Mouse (Mus musculus) hindbrain, embryonic 13.5 days (tissue): ENCODE results near the gene Tll2. TPM values are rescaled to one million over a fixed set of nuclear protein-coding genes. Genes with fewer than 3 reads are reported as not detected.

Experiments used
- ATAC-seq: fragments of 200-750 bp; cut with Nextera tagmentation; 2 replicates; pipeline ENCODE4 v1.8.0; 2017; ENCODE audit warnings: moderate TSS enrichment; ENCODE audit not compliant: low FRiP score
- H3K27ac ChIP-seq: fragments of 300-500 bp; sonication (generic); 2 replicates; pipeline ENCODE4 v1.5.1; 2015; ENCODE audit warnings: inconsistent platforms, mild to moderate bottlenecking, moderate library complexity
- H3K27me3 ChIP-seq: fragments of 300-500 bp; sonication (generic); 2 replicates; pipeline ENCODE4 v1.6.1; 2015; ENCODE audit warnings: mild to moderate bottlenecking, inconsistent platforms
- H3K36me3 ChIP-seq: fragments of 300-500 bp; sonication (generic); 2 replicates; pipeline ENCODE4 v1.6.1; 2015; ENCODE audit warnings: mild to moderate bottlenecking, inconsistent platforms
- H3K4me1 ChIP-seq: fragments of 300-500 bp; sonication (generic); replicated peaks from 2 replicates; pipeline ENCODE4 v1.6.1; 2015; ENCODE audit warnings: inconsistent platforms
- H3K4me2 ChIP-seq: fragments of 300-500 bp; sonication (generic); 2 replicates; pipeline ENCODE4 v1.6.1; 2015; ENCODE audit warnings: inconsistent platforms, mild to moderate bottlenecking, moderate library complexity
- H3K4me3 ChIP-seq: fragments of 300-500 bp; sonication (generic); 2 replicates; pipeline ENCODE4 v1.5.1; 2015; ENCODE audit warnings: mild to moderate bottlenecking, inconsistent platforms
- H3K9ac ChIP-seq: fragments of 300-500 bp; sonication (generic); 2 replicates; pipeline ENCODE4 v1.6.1; 2015; ENCODE audit warnings: mild to moderate bottlenecking, inconsistent platforms
- H3K9me3 ChIP-seq: fragments of 300-500 bp; sonication (generic); 2 replicates; pipeline ENCODE4 v1.6.1; 2016; ENCODE audit warnings: inconsistent platforms
- WGBS: fragments of 180-500 bp; shearing (Covaris S2); methylation state at CpG from one replicate; pipeline ENCODE4 v1.1.7; 2015; 5-methylcytosine and 5-hydroxymethylcytosine counted together
- polyA plus RNA-seq: library from polyadenylated mRNA; unstranded; fragments of >200 nt; fragmentation: Nextera tagmentation; extraction: Ambion mirVana; gene quantifications from 2 replicates; pipeline ENCODE4 v1.2.1, GENCODE M21; 2015

The Tll2 gene
- polyA plus RNA-seq, 1 experiment from 2014 or later: 0.60 TPM

DNA sequence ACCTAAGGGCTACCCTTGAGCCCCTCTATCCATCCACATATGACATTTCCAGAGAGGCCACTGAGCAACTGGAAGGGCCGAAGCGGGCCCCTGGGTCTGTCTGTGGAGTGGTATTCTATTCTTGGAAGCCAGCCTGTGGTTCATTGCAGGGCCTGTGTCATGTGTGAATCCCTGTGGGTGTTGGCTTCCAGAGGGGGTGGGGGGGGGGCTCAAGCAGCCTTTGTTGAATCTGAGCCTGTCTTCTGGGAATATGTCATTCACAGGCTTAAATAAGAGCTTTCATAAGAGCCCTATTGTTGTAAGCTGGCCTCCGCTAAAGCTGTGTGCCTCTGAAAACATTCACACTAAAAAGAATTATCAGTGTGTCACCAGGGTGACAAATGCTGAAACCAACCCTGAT is 125.0 kb downstream of the Tll2 start:
- Histone ChIP-seq H3K4me2 (no peak overlapping the region), H3K4me1 (peaks cover 12% of the 10 kb centered on the region), H3K27ac (peak overlapping the region; percentile 42; the same call in 1 of the 2 replicates), H3K9ac (no peak overlapping the region), H3K9me3 (no peaks in the 10 kb centered on the region), H3K27me3 (no peaks in the 10 kb centered on the region), H3K36me3 (no peaks in the 10 kb centered on the region), H3K4me3 (no peak overlapping the region)
- ATAC-seq: no peak
- 25% methylated on average over 3 of the region's 3 CpGs for WGBS

DNA sequence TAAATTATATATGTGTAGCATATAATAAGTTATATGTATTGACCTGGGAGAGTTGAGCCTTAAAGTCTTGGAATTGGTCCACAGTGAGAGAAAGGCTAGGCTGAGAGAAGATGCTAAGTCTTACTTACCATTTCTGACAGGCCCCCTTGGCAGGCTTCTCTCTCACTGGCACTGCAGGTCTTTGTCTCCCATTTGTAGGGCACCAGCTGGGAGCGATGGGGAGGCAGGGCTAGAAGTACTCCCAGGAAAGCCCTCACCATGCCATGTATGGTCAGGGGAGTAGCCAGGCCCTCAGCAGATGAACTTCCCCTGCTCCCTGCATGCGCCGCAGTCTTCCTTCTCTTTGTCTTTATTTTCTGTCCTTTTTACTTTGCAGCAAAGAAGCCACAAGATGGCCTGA is 129.7 kb downstream of the Tll2 start, which contains the start of gene Opalin:
TSS of gene Opalin (minus strand) at position 208 of the 400 bp plus-strand sequence.
- Histone ChIP-seq H3K4me2 (no peak within 1 kb of the TSS), H3K27me3 (no peaks in the 10 kb centered on the region; the same call in 1 of the 2 replicates), H3K4me3 (no peak within 1 kb of the TSS), H3K36me3 (no peaks in the 10 kb centered on the region), H3K4me1 (peaks cover 9% of the 10 kb centered on the region), H3K27ac (no peak within 1 kb of the TSS), H3K9me3 (no peaks in the 10 kb centered on the region), H3K9ac (no peak within 1 kb of the TSS)
- no peak for ATAC-seq
- WGBS: 74% methylated on average over 3 of the region's 3 CpGs

DNA sequence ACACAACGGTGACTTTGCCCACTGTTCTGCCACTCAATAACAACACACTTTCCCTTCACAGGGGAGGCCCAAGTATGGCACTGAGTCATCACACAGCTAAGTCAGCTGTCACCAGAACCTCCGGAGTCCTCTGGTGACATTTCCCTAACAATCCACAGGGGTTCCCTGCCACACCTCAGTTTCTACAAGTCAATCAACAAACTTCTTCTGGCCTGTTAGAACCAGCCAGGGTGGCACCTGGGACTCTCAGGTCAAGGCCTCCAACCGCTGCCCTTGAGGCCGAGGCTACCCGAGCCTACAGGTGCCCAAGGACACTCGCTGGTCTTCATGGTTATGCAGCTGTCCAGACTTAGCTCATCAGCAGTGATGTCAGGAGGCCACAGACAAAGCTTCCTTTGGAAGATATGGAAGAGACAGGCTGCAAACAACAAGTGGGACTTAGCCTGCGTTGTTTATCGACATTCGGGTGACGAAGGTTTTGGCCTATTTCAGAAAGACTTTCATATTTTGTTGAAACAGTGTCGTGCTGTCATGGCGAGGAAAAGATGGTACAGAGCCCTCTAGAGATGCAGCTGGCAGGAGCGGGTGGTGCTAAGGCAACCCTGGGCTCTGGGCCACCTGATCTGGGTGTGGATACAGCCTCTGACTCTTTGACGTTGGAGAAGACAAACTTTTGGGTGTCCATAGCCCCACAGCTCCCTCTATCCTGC is 132.7 kb downstream of the Tll2 start:
- no peaks in the 10 kb centered on the region for H3K4me1 ChIP-seq
- no peak overlapping the region for H3K4me3 ChIP-seq
- no peaks in the 10 kb centered on the region; the same call in 1 of the 2 replicates for H3K27me3 ChIP-seq
- no peaks in the 10 kb centered on the region for H3K36me3 ChIP-seq
- H3K9ac ChIP-seq: no peak overlapping the region
- H3K27ac ChIP-seq: no peak overlapping the region
- no peaks in the 10 kb centered on the region for H3K9me3 ChIP-seq
- 88% methylated on average over 14 of the region's 14 CpGs for WGBS
- ATAC-seq: no peak
- H3K4me2 ChIP-seq: no peak overlapping the region

DNA sequence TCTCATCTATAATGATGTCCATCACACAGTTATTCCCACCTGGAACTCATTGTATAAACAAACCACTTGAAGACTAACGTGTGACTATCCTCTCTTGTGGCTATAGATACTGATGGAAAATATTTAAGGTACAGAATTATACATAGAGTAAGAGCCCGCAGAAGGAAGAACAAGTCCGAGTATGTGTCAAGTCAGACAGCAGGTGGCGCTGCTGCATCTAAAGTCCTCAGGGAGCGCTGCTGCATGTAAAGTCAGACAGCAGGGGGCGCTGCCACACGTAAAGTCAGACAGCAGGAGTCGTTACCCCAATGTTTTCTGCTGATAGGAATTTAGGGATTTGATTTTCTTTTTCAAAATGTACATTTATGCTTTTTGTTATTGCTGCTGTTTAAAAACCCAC is 135.1 kb downstream of the Tll2 start:
- Histone ChIP-seq H3K4me2 (no peak overlapping the region), H3K27me3 (no peaks in the 10 kb centered on the region; the same call in 1 of the 2 replicates), H3K9me3 (no peaks in the 10 kb centered on the region), H3K9ac (no peak overlapping the region), H3K36me3 (no peaks in the 10 kb centered on the region), H3K27ac (no peak overlapping the region), H3K4me1 (no peaks in the 10 kb centered on the region), H3K4me3 (no peak overlapping the region)
- ATAC-seq: no peak
- 7% methylated on average over 8 of the region's 8 CpGs for WGBS

DNA sequence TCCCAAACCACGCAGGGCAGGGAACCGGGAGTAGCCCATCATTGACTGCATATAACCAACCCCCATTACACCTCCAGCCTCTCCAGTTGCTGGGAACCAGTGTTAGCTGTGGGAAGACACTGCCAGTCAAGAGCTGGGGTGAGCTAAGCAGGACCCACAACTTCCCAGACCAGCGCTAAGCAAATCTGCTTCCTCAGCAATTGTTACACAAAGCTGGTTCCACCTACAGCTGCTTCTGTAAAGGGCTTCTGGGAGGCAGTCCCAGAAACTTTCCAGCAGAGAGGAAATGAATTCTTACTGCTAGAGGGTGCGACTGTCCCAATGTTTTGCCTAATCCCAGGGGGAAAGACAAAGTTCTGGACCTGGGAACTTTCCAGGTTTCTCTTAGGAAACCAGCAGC is 151.9 kb downstream of the Tll2 start:
- WGBS: 72% methylated on average over 4 of the region's 4 CpGs
- Histone ChIP-seq H3K27me3 (no peaks in the 10 kb centered on the region), H3K9ac (no peak overlapping the region), H3K4me2 (no peak overlapping the region), H3K4me1 (no peaks in the 10 kb centered on the region), H3K4me3 (no peak overlapping the region), H3K9me3 (no peaks in the 10 kb centered on the region), H3K36me3 (no peaks in the 10 kb centered on the region), H3K27ac (no peak overlapping the region)
- no peak for ATAC-seq

DNA sequence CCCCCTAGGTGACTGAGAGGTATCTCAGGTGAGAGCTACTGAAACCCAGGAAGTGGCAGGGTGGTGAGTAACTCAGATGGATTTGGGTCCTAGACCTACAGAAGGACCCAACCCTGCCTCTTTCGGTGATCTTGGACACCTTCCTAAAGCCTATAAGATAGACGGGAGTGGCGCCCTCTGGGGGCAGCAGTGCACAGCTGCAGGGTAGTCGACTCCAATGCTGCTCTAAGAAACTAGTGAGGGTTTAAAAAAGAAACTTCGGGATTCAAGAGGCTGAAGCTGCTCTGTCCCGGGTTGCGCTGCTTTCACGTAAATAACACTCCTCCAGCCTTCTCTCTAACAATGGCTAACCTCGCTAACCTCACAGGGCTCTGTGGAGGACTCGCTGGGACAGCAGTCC is 153.1 kb downstream of the Tll2 start:
- 38% methylated on average over 10 of the region's 10 CpGs for WGBS
- no peak overlapping the region for H3K9ac ChIP-seq
- H3K27me3 ChIP-seq: no peaks in the 10 kb centered on the region
- no peak for ATAC-seq
- no peaks in the 10 kb centered on the region for H3K36me3 ChIP-seq
- H3K9me3 ChIP-seq: no peaks in the 10 kb centered on the region
- H3K4me3 ChIP-seq: no peak overlapping the region
- H3K4me1 ChIP-seq: no peaks in the 10 kb centered on the region
- no peak overlapping the region for H3K27ac ChIP-seq
- no peak overlapping the region for H3K4me2 ChIP-seq

DNA sequence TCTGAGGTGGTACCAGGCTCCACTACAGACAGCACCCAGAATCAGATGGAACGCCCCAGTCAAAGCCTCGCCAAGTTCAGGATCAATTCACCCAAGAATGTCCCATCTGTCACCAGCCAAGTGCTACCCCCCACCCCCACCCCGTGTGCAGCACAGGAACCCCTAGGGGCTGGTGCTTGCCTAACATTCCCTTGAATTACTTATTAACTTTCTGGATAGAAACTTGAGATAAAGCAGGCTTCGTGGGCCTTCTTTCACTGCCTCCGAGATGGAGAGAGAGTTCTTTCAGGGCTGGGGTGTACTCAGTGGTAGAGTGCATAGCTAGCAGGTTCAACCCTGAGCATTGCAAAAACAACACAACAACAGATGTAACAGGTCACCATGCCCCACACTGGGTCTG is 154.4 kb downstream of the Tll2 start:
- WGBS: 47% methylated on average over 5 of the region's 5 CpGs

DNA sequence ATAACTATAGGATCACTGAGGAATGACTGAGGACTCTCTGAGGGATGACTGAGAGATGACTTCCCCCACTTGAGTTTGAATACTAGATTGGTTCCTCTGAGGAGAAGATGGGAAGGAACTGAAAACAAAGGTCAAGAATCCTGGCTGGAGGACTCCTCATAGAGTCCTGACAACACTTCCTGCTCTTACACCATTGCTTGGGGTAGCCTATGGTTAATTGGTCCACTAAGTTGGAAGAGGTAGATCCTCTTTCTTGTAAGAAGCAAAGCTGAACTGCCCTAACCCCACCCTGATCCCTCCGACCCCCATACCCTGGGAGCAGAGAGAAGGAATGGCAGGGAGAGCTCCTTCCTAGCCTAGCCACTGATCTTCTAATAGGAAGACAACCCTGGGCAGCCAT is 154.9 kb downstream of the Tll2 start:
- no peaks in the 10 kb centered on the region for H3K27me3 ChIP-seq
- no peak overlapping the region for H3K4me3 ChIP-seq
- ATAC-seq: no peak
- H3K9me3 ChIP-seq: no peaks in the 10 kb centered on the region
- H3K4me1 ChIP-seq: no peaks in the 10 kb centered on the region
- H3K9ac ChIP-seq: no peak overlapping the region
- no peak overlapping the region for H3K27ac ChIP-seq
- WGBS: 95% methylated on average over 1 of the region's 1 CpGs
- H3K4me2 ChIP-seq: no peak overlapping the region
- H3K36me3 ChIP-seq: no peaks in the 10 kb centered on the region

More for the DNA sequence above, 154.4 kb downstream of the Tll2 start:
- Histone ChIP-seq H3K9ac (no peak overlapping the region), H3K4me2 (no peak overlapping the region), H3K27me3 (no peaks in the 10 kb centered on the region), H3K27ac (no peak overlapping the region), H3K36me3 (no peaks in the 10 kb centered on the region), H3K9me3 (no peaks in the 10 kb centered on the region), H3K4me3 (no peak overlapping the region), H3K4me1 (no peaks in the 10 kb centered on the region)
- no peak for ATAC-seq

DNA sequence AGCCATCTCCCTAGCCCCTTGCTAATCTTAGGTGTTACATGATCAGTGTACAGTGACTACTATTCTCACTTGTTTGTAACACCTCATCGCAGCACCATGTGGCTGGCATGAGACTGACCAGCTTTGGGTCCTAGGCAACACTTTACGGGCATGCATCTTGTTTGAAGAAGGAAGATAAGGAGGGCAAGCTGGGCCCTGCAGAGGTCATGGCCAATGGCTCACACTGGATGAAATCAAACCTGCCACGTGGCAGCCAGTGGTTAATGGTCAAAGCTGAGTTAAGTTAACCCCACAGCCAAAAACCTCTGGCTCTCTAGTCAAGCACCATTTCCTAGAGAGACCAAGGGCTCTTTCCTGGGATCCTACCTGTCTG is 158.5 kb downstream of the Tll2 start:
- H3K4me1 ChIP-seq: no peaks in the 10 kb centered on the region
- no peak overlapping the region for H3K4me3 ChIP-seq
- H3K36me3 ChIP-seq: no peaks in the 10 kb centered on the region
- ATAC-seq: no peak
- H3K27me3 ChIP-seq: no peaks in the 10 kb centered on the region
- H3K9me3 ChIP-seq: no peaks in the 10 kb centered on the region
- no peak overlapping the region for H3K9ac ChIP-seq
- no peak overlapping the region for H3K4me2 ChIP-seq
- H3K27ac ChIP-seq: no peak overlapping the region
- 93% methylated on average over 3 of the region's 3 CpGs for WGBS

DNA sequence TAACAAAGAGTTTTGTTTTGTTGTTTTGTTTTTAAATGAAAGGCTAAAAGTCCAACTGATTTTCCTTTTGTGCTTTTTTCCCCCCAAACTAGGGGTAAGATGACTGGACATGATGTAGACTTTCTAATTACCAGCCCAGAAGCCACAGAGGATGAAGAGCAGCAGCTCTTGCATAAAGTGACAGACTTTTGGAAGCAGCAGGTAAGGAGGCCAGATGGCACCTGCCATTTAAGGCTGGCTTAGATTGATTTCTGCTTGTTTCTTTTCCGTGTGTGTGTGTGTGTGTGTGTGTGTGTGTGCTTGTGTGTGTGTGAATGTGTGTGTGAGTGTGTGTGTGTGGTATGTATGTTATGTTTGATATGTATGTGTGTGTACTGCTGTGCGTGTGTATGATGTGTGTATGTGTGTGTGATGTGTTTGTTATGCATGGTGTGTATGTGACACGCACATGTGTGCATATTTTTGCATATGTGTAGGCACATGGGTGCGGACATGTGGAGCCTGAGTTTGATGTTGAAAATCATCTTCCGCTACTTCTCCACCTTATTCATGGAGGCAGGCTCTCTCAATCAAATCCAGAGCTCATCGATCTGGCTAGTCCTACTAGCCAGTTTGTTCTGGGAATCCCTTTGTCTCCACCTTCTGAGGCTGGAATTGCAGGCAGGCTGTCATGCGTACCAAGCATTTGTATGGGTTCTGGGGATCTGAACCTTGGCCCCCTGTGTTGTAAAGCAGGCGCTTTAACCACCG is 159.0 kb downstream of the Tll2 start:
- Histone ChIP-seq H3K4me2 (no peak overlapping the region), H3K36me3 (no peaks in the 10 kb centered on the region), H3K9me3 (no peaks in the 10 kb centered on the region), H3K27me3 (no peaks in the 10 kb centered on the region), H3K27ac (no peak overlapping the region), H3K9ac (no peak overlapping the region), H3K4me1 (no peaks in the 10 kb centered on the region), H3K4me3 (no peak overlapping the region)
- ATAC-seq: no peak
- WGBS: 82% methylated on average over 9 of the region's 9 CpGs

DNA sequence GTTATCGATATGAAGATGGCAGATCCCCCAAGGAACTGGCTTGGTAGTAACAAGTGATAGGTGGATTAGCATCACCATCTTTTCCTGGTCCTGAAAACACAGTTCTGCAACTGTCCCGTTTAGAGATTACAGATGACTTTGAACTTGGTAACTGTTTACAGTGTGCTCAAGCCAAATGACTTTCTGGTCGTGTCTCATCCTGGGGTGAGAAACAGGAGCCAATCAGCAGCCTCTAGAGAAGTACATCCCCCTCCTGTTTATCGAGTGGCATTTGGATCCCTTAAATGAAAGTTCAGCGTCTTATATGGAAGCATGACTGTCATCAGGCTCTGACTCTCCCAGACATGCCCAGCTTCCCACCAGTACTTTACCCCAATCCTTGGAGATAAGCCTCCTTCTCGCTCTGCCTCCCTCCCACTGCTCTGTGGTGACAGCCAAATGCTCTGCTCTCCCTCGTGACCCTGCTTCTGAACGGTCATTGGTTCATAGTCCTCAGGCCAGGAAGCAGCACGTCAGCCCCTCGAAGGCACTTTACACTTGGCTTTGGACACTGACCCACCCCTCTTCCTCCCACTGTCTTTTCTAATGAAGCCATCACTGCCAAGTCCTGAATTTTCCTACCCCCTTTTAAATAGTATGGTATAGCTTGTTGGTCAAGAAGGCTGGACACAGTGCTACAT is 161.4 kb downstream of the Tll2 start:
- 60% methylated on average over 10 of the region's 10 CpGs for WGBS
- H3K4me2 ChIP-seq: no peak overlapping the region
- no peaks in the 10 kb centered on the region for H3K9me3 ChIP-seq
- no peak overlapping the region for H3K9ac ChIP-seq
- no peaks in the 10 kb centered on the region for H3K36me3 ChIP-seq
- H3K4me1 ChIP-seq: no peaks in the 10 kb centered on the region
- H3K27me3 ChIP-seq: no peaks in the 10 kb centered on the region
- H3K4me3 ChIP-seq: no peak overlapping the region
- no peak for ATAC-seq
- H3K27ac ChIP-seq: no peak overlapping the region

DNA sequence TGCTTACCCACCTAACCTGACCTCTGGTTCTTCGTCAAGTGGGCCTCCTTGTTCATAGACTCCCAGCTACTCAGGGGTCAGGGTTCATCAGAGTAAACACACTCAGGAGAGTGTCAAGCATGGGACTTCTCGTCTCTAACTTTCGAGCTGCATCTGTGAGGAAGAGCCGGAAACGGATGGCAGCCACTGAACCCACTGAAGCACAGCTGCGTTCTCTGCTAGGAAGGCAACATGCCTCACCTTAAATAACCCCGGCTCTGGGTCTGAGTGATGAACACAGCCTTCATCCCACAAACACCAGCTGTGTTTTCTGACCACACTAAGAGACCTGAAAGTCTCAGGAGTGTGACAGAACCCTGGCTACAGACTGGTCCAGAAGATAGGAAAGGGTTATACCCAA is 167.5 kb downstream of the Tll2 start:
- Histone ChIP-seq H3K9ac (no peak overlapping the region), H3K27me3 (no peaks in the 10 kb centered on the region), H3K9me3 (no peaks in the 10 kb centered on the region), H3K4me3 (no peak overlapping the region), H3K4me1 (no peaks in the 10 kb centered on the region), H3K36me3 (no peaks in the 10 kb centered on the region), H3K27ac (no peak overlapping the region), H3K4me2 (no peak overlapping the region)
- no peak for ATAC-seq
- WGBS: 89% methylated on average over 7 of the region's 7 CpGs
